Comparison of ENCODE assay signal across 10 mouse cellular contexts in genomic region chr19:36257748-36258538, GRCm38 (mm10).
DNase-seq lines count a peak whose midpoint lies in the region; ATAC-seq and TF ChIP-seq lines count a peak whose summit lies in the region.
"Had no signal": no experiment of that assay in that cellular context is flagged by ENCODE, and none has a peak within 500 bp of the region (broad histone marks: within the 10 kb centered on the region; RNA-seq: fewer than 3 reads in every experiment).

No protein-coding gene starts in this region.

- TF ChIP-seq CTCF in gastrocnemius, adult 2 months (IDR thresholded peaks at IDR 0.05) = no peak

- ATAC-seq in liver, embryonic 11.5 days (replicated peaks; ENCODE audit: low FRiP score) = no peak

- no peak overlapping the region for H3K9ac ChIP-seq in liver, embryonic 11.5 days (ENCODE audit: low read depth, low read length)
- H3K9ac ChIP-seq: embryonic facial prominence, embryonic 15.5 days; lung, embryonic 15.5 days had no signal

- H3K4me3 ChIP-seq in gastrocnemius, adult 2 months = no peak overlapping the region
- no peak overlapping the region for H3K4me3 ChIP-seq in liver, embryonic 11.5 days (ENCODE audit: low read depth, low read length)
- H3K4me3 ChIP-seq: embryonic facial prominence, embryonic 15.5 days; lung, embryonic 15.5 days had no signal

- H3K36me3 ChIP-seq in liver, embryonic 11.5 days (ENCODE audit: control insufficient read depth, insufficient read depth, low read length) = no peaks in the 10 kb centered on the region
- H3K36me3 ChIP-seq: embryonic facial prominence, embryonic 15.5 days; lung, embryonic 15.5 days had no signal

- H3K27ac ChIP-seq in gastrocnemius, adult 2 months = peak overlapping the region; percentile 40; the same call in 1 of the 2 replicates
- no peak overlapping the region for H3K27ac ChIP-seq in liver, embryonic 11.5 days (ENCODE audit: low read depth, low read length)
- H3K27ac ChIP-seq: embryonic facial prominence, embryonic 15.5 days; lung, embryonic 15.5 days had no signal

- intact Hi-C loops in gastrocnemius, adult 2 months (cut with DNase I) = no loop called here
- intact Hi-C loops in gastrocnemius, postnatal 14 days (cut with DNase I; ENCODE audit: low total_unique reads) = no loop called here

- no peak overlapping the region for H3K4me2 ChIP-seq in liver, embryonic 11.5 days
- H3K4me2 ChIP-seq: embryonic facial prominence, embryonic 15.5 days; lung, embryonic 15.5 days had no signal

- no peaks in the 10 kb centered on the region for H3K27me3 ChIP-seq in liver, embryonic 11.5 days (replicated peaks; ENCODE audit: control insufficient read depth, insufficient read depth, low read length)
- H3K27me3 ChIP-seq: embryonic facial prominence, embryonic 15.5 days; lung, embryonic 15.5 days had no signal

- H3K4me1 ChIP-seq in liver, embryonic 11.5 days (replicated peaks; ENCODE audit: control insufficient read depth, insufficient read depth, low read length) = no peaks in the 10 kb centered on the region
- H3K4me1 ChIP-seq: embryonic facial prominence, embryonic 15.5 days; lung, embryonic 15.5 days had no signal

- DNase-seq in gastrocnemius, adult 2 months = peak; percentile 24
- DNase-seq in gastrocnemius, postnatal 14 days = no peak
- peak; percentile 53 for DNase-seq in adrenal gland, postnatal 10 days
- DNase-seq in heart, adult 8-10 months (ENCODE audit: low spot score) = peak; percentile 75
- peak; percentile 4 for DNase-seq in left cerebral cortex, adult 11 months (ENCODE audit: low spot score)
- DNase-seq in right cerebral cortex, postnatal 4 days = peak; percentile 50
- no peak for DNase-seq in thymus, postnatal 14 days
- DNase-seq in liver, embryonic 11.5 days (ENCODE audit: low spot score) = no peak

- no peaks in the 10 kb centered on the region for H3K9me3 ChIP-seq in liver, embryonic 11.5 days (ENCODE audit: control insufficient read depth, low read length)
- H3K9me3 ChIP-seq: embryonic facial prominence, embryonic 15.5 days; lung, embryonic 15.5 days had no signal

- WGBS in liver, embryonic 11.5 days = 65% methylated on average over 10 of the region's 10 CpGs

Comparison
In these comparisons a context has a peak if more than half of its experiments do, and no peak if none do; other contexts are left out.
1. DNase-seq: peak in gastrocnemius, adult 2 months (single experiment), adrenal gland, postnatal 10 days (single experiment), heart, adult 8-10 months (single experiment), left cerebral cortex, adult 11 months (single experiment) and right cerebral cortex, postnatal 4 days (single experiment); none in gastrocnemius, postnatal 14 days (single experiment), thymus, postnatal 14 days (single experiment) and liver, embryonic 11.5 days (single experiment).